Comparison of ENCODE assay signal across 9 mouse cellular contexts in genomic region chr9:64936508-64936907, GRCm38 (mm10). TPM values are rescaled to one million over a fixed set of nuclear protein-coding genes. Genes with fewer than 3 reads are reported as not detected.
DNase-seq lines count a peak whose midpoint lies in the region; ATAC-seq and TF ChIP-seq lines count a peak whose summit lies in the region.
"Had no signal": no experiment of that assay in that cellular context is flagged by ENCODE, and none has a peak within 500 bp of the region (broad histone marks: within the 10 kb centered on the region; RNA-seq: fewer than 3 reads in every experiment).

No protein-coding gene starts in this region.

- TF ChIP-seq POLR2A in heart, adult 2 months (IDR thresholded peaks at IDR 0.05; ENCODE audit: insufficient read depth, low read depth, low read length): no peak
- TF ChIP-seq POLR2A in testis, adult 2 months (IDR thresholded peaks at IDR 0.05; ENCODE audit: control insufficient read depth, low read depth, low read length): no peak

- DNase-seq in heart, adult 2 months: peak; percentile 46 to 58
- DNase-seq in CD4-positive, CD25-positive, alpha-beta regulatory T cell, adult 2 months (ENCODE audit: low read depth, low spot score): peak; percentile 87
- DNase-seq in brain, adult 2 months (ENCODE audit: low read depth, low spot score): peak; percentile 74
- DNase-seq in gastrocnemius, adult 2 months: peak; percentile 66
- peak; percentile 46 to 48 for DNase-seq in layer of hippocampus, postnatal 14 days (ENCODE audit: low spot score in 2 of 2)

- H3K4me2 ChIP-seq in heart, embryonic 11.5 days: no peak overlapping the region

- TF ChIP-seq CTCF in heart, adult 2 months (IDR thresholded peaks at IDR 0.05): peak; percentile 96
- TF ChIP-seq CTCF in gastrocnemius, adult 2 months (IDR thresholded peaks at IDR 0.05): peak; percentile 86
- TF ChIP-seq CTCF in testis, adult 2 months (IDR thresholded peaks at IDR 0.05; ENCODE audit: control insufficient read depth, insufficient read depth, insufficient replicate concordance, low read depth, low read length): peak; percentile 54; the same call in 1 of the 2 replicates

- ATAC-seq in heart, embryonic 11.5 days (replicated peaks; ENCODE audit: insufficient number of reproducible peaks, low FRiP score, low TSS enrichment): no peak
- ATAC-seq in megakaryocyte, adult 5-6 weeks (ENCODE audit: poor library complexity, severe bottlenecking): peak; percentile 86

- no peaks in the 10 kb centered on the region for H3K27me3 ChIP-seq in heart, adult 2 months (ENCODE audit: control insufficient read depth, insufficient read depth, low read length)
- 0 out of 2 replicates have a peak, but pooled peaks cover under 1% of the 10 kb centered on the region for H3K27me3 ChIP-seq in heart, embryonic 11.5 days (ENCODE audit: control insufficient read depth, insufficient read depth, low read length)
- no peaks in the 10 kb centered on the region for H3K27me3 ChIP-seq in testis, adult 2 months (ENCODE audit: control insufficient read depth, insufficient read depth, low read length)

- no peaks in the 10 kb centered on the region for H3K79me2 ChIP-seq in heart, adult 2 months (replicated peaks; ENCODE audit: control insufficient read depth, insufficient read depth, low read length)

- H3K27ac ChIP-seq in heart, adult 2 months: no peak overlapping the region
- H3K27ac ChIP-seq in heart, embryonic 11.5 days (ENCODE audit: low read depth, low read length): no peak overlapping the region
- no peak overlapping the region for H3K27ac ChIP-seq in gastrocnemius, adult 2 months
- H3K27ac ChIP-seq in testis, adult 2 months (ENCODE audit: control insufficient read depth, insufficient read depth, low read depth, low read length): no peak overlapping the region

- peak; percentile 58; the same call in 1 of the 2 replicates for TF ChIP-seq EP300 in heart, adult 2 months (IDR thresholded peaks at IDR 0.05; ENCODE audit: insufficient read depth, low read depth, low read length)

- peaks cover 14% of the 10 kb centered on the region for H3K4me1 ChIP-seq in heart, adult 2 months (ENCODE audit: control insufficient read depth, insufficient read depth, low read length)
- peaks cover 35% of the 10 kb centered on the region for H3K4me1 ChIP-seq in heart, embryonic 11.5 days (ENCODE audit: control insufficient read depth, insufficient read depth, low read length)
- H3K4me1 ChIP-seq in testis, adult 2 months (ENCODE audit: control insufficient read depth, insufficient read depth, low read length): peaks cover 16% of the 10 kb centered on the region

- no peaks in the 10 kb centered on the region for H3K9me3 ChIP-seq in heart, embryonic 11.5 days (replicated peaks; ENCODE audit: control insufficient read depth, low read length)

- H3K4me3 ChIP-seq in heart, adult 2 months: no peak overlapping the region
- no peak overlapping the region for H3K4me3 ChIP-seq in heart, embryonic 11.5 days (ENCODE audit: low read depth, low read length)
- H3K4me3 ChIP-seq in gastrocnemius, adult 2 months: no peak overlapping the region
- H3K4me3 ChIP-seq in testis, adult 2 months (ENCODE audit: control insufficient read depth, low read depth, low read length): peak overlapping the region; percentile 6; the same call in 1 of the 2 replicates

- intact Hi-C loops in heart, adult 2 months (cut with DNase I): loop anchor here (1.0 kb wide), 2 partner anchors 33 to 157 kb away; no protein-coding TSS in a partner anchor
- intact Hi-C loops in gastrocnemius, adult 2 months (cut with DNase I): loop anchor here (2.0 kb wide), 1 partner anchor 158 kb away; no protein-coding TSS in a partner anchor

- 10% methylated on average over 6 of the region's 6 CpGs for WGBS in heart, adult 2 months
- 6% methylated on average over 6 of the region's 6 CpGs for WGBS in heart, embryonic 11.5 days (ENCODE audit: insufficient replicate concordance)

- H3K9ac ChIP-seq in heart, adult 2 months (ENCODE audit: low read depth, low read length): no peak overlapping the region
- H3K9ac ChIP-seq in heart, embryonic 11.5 days (ENCODE audit: low read depth, low read length): no peak overlapping the region

- H3K36me3 ChIP-seq in heart, adult 2 months (ENCODE audit: control insufficient read depth, insufficient read depth, low read length): no peaks in the 10 kb centered on the region
- H3K36me3 ChIP-seq in heart, embryonic 11.5 days (ENCODE audit: control insufficient read depth, insufficient read depth, low read length): no peaks in the 10 kb centered on the region
- no peaks in the 10 kb centered on the region for H3K36me3 ChIP-seq in testis, adult 2 months (ENCODE audit: control insufficient read depth, insufficient read depth, low read length)

RNA-seq across cellular contexts. Expression of gene Slc24a1, which starts 14.9 kb away (rescaled TPM):
- under 1 TPM; 0.05 to 0.10 TPM for total RNA-seq in heart, adult 2 months (2021)
- polyA plus RNA-seq in heart, adult 2 months (2012; rRNA removed): 0.02 TPM in 1 of 2 replicates, not detected in the other
- polyA plus RNA-seq in heart, embryonic 11.5 days (2014; fragmentation: Nextera tagmentation; extraction: Ambion mirVana): 0.03 and 0.07 TPM in 2 replicates
- total RNA-seq in gastrocnemius, adult 2 months (2021): not detected
- under 1 TPM; 0.12 to 0.28 TPM for total RNA-seq in layer of hippocampus, postnatal 14 days (2021)
- not detected in 2 replicates for total RNA-seq in megakaryocyte, adult 5-6 weeks (2015)
- not detected in 2 replicates for total RNA-seq in megakaryocyte, adult 5-6 weeks (2017)
- polyA plus RNA-seq in testis, adult 2 months (2012; rRNA removed): 0.52 and 0.70 TPM in 2 replicates
- total RNA-seq: layer of hippocampus, postnatal 36 days had no signal

RNA-seq across cellular contexts. Expression of gene Ints14, which starts 24.2 kb away (rescaled TPM):
- total RNA-seq in heart, adult 2 months (2021): 10 to 100 TPM; 14.0 to 15.3 TPM
- 11.0 and 20.5 TPM in 2 replicates for polyA plus RNA-seq in heart, adult 2 months (2012; rRNA removed)
- 50.6 and 52.2 TPM in 2 replicates for polyA plus RNA-seq in heart, embryonic 11.5 days (2014; fragmentation: Nextera tagmentation; extraction: Ambion mirVana)
- 10 to 100 TPM; 16.9 to 17.5 TPM for total RNA-seq in gastrocnemius, adult 2 months (2021)
- 10 to 100 TPM; 22.4 to 25.0 TPM for total RNA-seq in layer of hippocampus, postnatal 14 days (2021)
- 21.5 and 25.4 TPM in 2 replicates for total RNA-seq in megakaryocyte, adult 5-6 weeks (2015)
- total RNA-seq in megakaryocyte, adult 5-6 weeks (2017): 20.7 and 24.0 TPM in 2 replicates
- 17.1 and 19.9 TPM in 2 replicates for polyA plus RNA-seq in testis, adult 2 months (2012; rRNA removed)
